Mouse (Mus musculus) layer of hippocampus, postnatal 14 days (tissue): ENCODE results near the gene Olfr608. TPM values are rescaled to one million over a fixed set of nuclear protein-coding genes. Genes with fewer than 3 reads are reported as not detected.
"Not testable (repeated sequence)": the region's sequence is repeated elsewhere in the genome, so short reads cannot be mapped to it uniquely, and the experiment has no call there.

Source experiments
- DNase-seq, 2 experiments: peaks; one replicate each; pipeline ENCODE4 v3.0.0; 2021 to 2022; ENCODE audit warnings: low spot score in 2 of 2, mixed read lengths in 1 of 2
- long read RNA-seq, 2 experiments: library from polyadenylated mRNA; stranded (forward); transcript quantifications; one replicate each; pipeline ENCODE4 v2.0.0; 2021
- total RNA-seq, 2 experiments: library from RNA; stranded (reverse); gene quantifications; 2 replicates each; pipeline ENCODE4 v1.2.3; 2021

Olfr608 gene
- not detected for total RNA-seq
- long read RNA-seq, experiment 1, result 0 reads
- long read RNA-seq, experiment 2, result 0 reads

GRCm38 (mm10) chr7:103469577-103469976, at the start of gene Olfr608:
Gene Olfr608 (plus strand): TSS chr7:103469877.
- no peak for DNase-seq

GRCm38 (mm10) chr7:103445339-103445738, 24.3 kb upstream of the Olfr608 start, which contains the start of gene Olfr605:
Gene Olfr605 (minus strand): TSS chr7:103445439.
- DNase-seq, result no peak

- DNase-seq, result no peak
Observed at GRCm38 (mm10) chr7:103448746-103449145, 20.9 kb upstream of the Olfr608 start, which contains the start of gene Olfr606. Gene Olfr606 (plus strand): TSS chr7:103449046.

GRCm38 (mm10) chr7:103460590-103460989, 9.1 kb upstream of the Olfr608 start:
- no peak for DNase-seq

- DNase-seq, result not testable (repeated sequence)
Observed at GRCm38 (mm10) chr7:103477106-103477505, 7.4 kb downstream of the Olfr608 start.

GRCm38 (mm10) chr7:103497962-103498361, 28.3 kb downstream of the Olfr608 start, which contains the start of gene Olfr609:
Gene Olfr609 (minus strand): TSS chr7:103498062.
- DNase-seq, result no peak

- DNase-seq, result no peak
Observed at GRCm38 (mm10) chr7:103512022-103512421, 42.3 kb downstream of the Olfr608 start, which contains the start of gene Olfr610. Gene Olfr610 (minus strand): TSS chr7:103512122.

- not testable (repeated sequence) for DNase-seq
Observed at GRCm38 (mm10) chr7:103520746-103521145, 51.1 kb downstream of the Olfr608 start, which contains the start of gene Olfr611. Gene Olfr611 (minus strand): TSS chr7:103520846.

Other genes starting within 250 kb of the Olfr608 start
- not detected for gene Usp17ld, start 217.4 kb upstream of the Olfr608 start, total RNA-seq
- not detected for gene Olfr596, start 164.2 kb upstream of the Olfr608 start, total RNA-seq
- gene Olfr597, start 153.6 kb upstream of the Olfr608 start, total RNA-seq, result not detected
- not detected for gene Olfr598, start 146.3 kb upstream of the Olfr608 start, total RNA-seq
- gene Olfr599, start 134.0 kb upstream of the Olfr608 start, total RNA-seq, result not detected
- gene Olfr600, start 120.2 kb upstream of the Olfr608 start, total RNA-seq, result not detected
- not detected for gene Olfr601, start 107.2 kb upstream of the Olfr608 start, total RNA-seq
- not detected for gene Olfr603, start 83.7 kb upstream of the Olfr608 start, total RNA-seq
- not detected for gene Usp17lc, start 54.8 kb upstream of the Olfr608 start, total RNA-seq
- not detected for gene Olfr605, start 24.4 kb upstream of the Olfr608 start, total RNA-seq
- gene Olfr606, start 20.8 kb upstream of the Olfr608 start, total RNA-seq, result not detected
- gene Olfr607, start 5.7 kb upstream of the Olfr608 start, total RNA-seq, result not detected
- not detected for gene Olfr609, start 28.2 kb downstream of the Olfr608 start, total RNA-seq
- not detected for gene Olfr610, start 42.2 kb downstream of the Olfr608 start, total RNA-seq
- gene Olfr611, start 51.0 kb downstream of the Olfr608 start, total RNA-seq, result not detected
- gene Olfr612, start 72.8 kb downstream of the Olfr608 start, total RNA-seq, result not detected
- not detected for gene Olfr613, start 78.2 kb downstream of the Olfr608 start, total RNA-seq
- gene Olfr615, start 86.2 kb downstream of the Olfr608 start, total RNA-seq, result not detected
- gene Olfr616, start 99.3 kb downstream of the Olfr608 start, total RNA-seq, result not detected
- gene Olfr617, start 103.2 kb downstream of the Olfr608 start, total RNA-seq, result not detected
- not detected for gene Olfr618, start 120.2 kb downstream of the Olfr608 start, total RNA-seq
- gene Olfr619, start 130.7 kb downstream of the Olfr608 start, total RNA-seq, result not detected
- gene Olfr620, start 142.7 kb downstream of the Olfr608 start, total RNA-seq, result not detected
- not detected for gene Olfr622, start 172.8 kb downstream of the Olfr608 start, total RNA-seq
- gene Olfr623, start 193.8 kb downstream of the Olfr608 start, total RNA-seq, result not detected
- under 1 TPM in 1 of 2 experiments, not detected in 1; 0.07 TPM for gene Olfr624, start 201.3 kb downstream of the Olfr608 start, total RNA-seq
- not detected for gene Olfr625-ps1, start 212.8 kb downstream of the Olfr608 start, total RNA-seq
- not detected for gene Olfr243, start 244.8 kb downstream of the Olfr608 start, total RNA-seq